Mouse (Mus musculus) liver, adult 10 weeks (tissue): ENCODE measurements around the gene Ovol1. TPM values are rescaled to one million over a fixed set of nuclear protein-coding genes. Genes with fewer than 3 reads are reported as not detected.

Experiments used
- polyA plus RNA-seq: library from polyadenylated mRNA; stranded (reverse); fragments of 350-450 nt; fragmentation: Illumina TruSeq; extraction: RNeasy Lipid Tissue Mini Kit (QIAGEN cat#74804); gene quantifications from one replicate; pipeline ENCODE4 v1.2.3, GENCODE M21; 2014; ENCODE audit warnings: low read depth, low replicate concordance

The Ovol1 gene
- not detected for polyA plus RNA-seq

DNA sequence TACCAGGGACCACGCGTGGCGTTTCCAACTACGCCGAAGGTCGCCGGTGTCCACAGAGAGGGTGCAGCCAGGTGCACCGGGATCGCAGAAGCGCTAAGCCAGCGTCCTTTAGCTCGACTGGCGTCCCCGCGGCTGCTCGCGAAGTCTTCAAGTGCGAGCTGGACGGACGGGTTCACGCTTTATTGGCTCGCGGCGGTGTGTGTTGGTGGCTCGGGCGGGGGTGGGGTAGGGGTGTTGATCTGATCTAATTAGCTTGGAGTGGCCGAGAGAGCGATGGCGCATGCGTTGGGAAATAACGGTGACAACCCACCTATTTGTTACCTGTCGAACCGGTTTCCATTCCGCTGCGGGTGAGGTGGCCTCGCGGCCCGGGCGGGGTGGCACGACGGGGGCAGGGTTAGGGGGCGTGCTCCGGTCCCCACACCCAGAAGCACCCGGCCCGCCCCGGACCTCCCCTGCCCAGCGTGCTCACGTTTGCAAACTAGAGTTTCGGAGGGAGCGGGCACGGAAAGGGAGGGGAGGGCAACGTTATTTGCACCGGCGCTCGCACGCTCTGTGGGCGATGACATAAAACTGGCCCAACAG, at the start of gene Ovol1:
Gene Ovol1, minus strand, starts transcription at position 190 of the 585 bp plus-strand sequence.

DNA sequence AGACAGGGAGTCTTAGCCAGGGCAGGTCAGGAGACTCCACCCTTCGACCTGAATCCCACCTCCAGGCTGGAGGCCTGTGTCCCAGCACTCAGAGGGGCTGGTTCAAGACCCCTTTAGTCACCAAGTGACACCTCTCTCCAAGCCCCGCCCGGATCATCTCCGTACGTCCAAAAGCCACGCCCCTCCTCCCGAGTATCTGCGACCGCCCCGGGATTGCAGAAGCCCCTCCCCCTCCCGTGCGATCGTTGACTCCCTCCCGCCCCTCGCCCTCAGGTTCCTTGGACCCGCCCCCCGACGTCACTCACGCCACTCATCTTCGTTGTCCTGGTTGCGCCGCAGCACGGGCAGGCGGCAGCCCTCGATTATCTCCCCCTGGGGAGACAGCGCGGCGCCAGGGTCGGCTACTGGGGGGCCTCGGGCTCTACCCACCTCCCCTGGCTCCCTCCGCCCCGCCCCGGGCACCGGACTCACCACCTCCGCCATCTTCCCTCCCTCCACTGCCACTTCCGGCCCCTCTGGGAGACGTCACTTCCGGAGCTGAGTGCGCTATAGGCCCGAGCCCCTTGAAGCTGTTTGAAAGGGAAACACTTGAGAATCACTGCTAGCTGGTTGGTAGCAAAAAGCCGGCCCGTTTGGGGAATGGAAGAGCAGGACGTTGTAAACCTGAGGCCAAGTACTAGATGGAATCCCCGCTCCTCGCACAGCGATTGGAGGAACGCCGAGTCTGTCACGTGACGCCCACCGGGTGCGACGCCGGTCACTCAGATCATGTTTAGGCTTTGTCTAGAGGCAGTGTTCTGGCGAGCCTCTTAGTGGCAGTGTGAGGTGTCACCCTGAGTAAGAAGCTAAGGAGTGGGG, 49.3 kb upstream of the Ovol1 start, which contains the start of gene Kat5:
Gene Kat5, minus strand, starts transcription at position 691 of the 858 bp plus-strand sequence.

DNA sequence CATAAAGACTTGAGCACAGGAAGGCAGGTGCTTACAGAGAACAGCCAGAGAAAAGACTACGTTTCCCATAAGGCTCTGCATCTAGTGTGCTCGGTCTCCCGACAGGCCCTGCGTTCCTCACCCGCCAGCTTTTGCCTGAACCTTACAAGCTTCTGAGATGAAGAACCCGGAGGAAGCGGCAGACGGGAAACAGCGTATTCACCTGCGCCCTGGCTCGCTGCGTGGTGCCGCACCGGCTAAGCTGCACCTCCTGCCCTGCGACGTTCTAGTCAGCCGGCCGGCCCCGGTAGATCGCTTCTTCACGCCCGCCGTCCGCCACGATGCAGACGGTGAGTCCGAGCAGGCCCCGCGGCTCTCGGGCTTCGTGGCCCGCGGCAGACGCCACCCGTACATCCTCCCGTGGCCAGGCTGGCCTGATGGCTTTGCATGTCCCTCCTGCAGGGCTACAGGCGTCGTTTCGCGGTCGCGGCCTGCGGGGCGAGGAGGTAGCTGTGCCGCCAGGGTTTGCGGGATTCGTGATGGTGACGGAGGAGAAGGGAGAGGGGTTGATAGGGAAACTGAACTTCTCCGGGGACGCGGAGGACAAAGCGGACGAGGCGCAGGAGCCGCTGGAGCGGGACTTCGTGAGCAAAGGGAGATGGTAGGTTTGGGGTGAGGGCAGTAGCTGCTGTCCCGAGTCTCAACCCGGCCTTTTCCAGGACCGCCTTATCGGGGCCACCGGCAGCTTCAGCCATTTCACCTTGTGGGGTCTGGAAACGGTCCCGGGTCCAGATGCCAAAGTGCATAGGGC, 41.5 kb upstream of the Ovol1 start, which contains the start of gene Rnaseh2c:
Gene Rnaseh2c, plus strand, starts transcription at position 122 of the 790 bp plus-strand sequence.

DNA sequence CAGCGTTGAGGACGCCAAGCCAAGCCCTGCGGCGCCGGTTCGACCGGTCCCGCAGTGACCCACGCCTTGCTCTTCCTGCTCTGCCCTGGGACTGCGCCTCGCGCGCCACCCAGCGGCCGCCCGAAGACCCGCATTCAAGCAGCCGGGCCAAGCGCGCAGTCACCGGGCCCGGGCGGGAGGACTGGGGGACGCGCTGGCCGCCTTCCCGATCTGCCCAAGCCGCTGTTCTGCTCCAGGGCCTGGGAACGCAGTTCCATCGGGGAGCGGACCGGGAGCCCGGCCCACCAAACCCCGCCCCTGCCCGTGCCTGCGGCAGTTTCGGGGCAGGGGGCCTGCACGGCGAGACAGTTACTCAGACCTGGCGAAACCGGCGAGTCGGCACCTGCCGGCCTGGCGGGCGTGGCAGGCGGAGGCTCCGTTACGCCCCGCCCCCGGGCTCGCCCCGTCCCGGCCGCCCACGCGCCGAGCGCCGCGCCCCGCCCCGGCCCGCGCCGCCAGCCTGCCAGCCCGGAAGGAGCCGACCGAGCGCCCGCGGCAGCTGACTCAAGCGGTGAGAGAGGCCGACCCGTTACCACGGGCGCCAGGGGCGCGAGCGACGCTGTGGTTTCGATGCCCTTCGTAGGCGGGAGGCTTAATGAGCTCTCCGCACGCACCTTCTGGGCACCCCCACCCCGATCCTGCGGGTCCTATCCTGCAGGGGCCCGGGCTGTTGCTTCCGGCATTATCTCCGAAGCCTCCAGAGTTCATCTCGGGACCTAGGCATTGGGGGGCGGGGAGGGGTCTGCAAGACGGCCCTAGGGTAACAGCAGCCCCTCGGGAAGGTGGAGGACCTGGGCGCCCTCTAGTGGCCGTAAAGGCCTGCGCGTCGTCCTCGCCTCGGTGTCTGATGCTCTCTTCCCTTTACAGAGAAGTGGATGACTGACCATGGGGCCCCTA, 7.4 kb upstream of the Ovol1 start, which contains the start of gene Ap5b1:
Gene Ap5b1, plus strand, starts transcription at position 492 of the 936 bp plus-strand sequence.

DNA sequence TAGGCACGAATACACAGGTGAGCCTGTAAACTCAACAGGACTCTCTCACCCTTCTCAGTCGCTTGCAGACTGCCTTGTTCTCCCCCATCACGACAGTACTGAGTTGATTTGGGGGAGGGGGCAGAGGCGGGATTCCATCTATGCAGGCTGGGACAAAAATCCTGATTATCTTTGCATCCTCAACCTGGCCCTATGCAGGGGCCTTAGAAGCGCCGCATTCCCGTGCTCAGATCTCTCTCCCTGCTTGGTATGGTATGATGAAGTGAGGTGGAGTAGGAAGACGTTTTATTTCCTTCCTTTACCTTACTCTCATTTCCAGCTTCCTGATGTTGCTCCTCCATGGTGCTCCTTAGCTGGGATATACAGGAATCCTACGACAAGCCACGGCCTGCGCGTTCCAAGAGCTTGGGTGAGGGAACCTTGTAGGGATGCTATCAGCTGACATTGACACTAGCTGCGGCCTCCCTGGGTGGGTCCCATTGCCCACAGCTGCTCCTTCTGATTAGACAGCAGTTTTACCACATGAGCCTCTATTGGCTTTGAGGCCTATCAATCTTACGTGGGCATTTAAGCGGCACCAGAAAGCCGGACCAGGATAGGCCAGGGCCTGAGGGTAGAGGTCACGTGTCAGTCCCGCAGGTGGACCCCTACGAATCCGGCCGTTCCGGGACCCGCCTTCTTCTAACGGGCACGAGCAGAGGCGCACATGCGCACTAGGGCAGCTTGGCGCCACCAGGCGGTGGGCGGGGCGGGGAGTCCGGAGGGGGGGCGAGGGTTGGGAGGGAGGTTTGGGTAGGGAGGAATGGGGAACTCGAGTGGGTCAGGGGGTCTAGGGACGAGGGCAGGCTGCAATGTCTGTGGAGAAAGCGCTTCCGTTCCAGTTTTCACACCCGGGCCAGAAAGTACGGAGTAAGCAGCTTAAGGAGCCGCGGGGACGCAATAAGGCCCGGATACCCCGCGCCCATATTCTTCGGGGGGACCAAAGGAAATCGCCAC, 50.1 kb downstream of the Ovol1 start, which contains the start of gene Snx32:
Gene Snx32, minus strand, starts transcription at position 508 of the 996 bp plus-strand sequence.

DNA sequence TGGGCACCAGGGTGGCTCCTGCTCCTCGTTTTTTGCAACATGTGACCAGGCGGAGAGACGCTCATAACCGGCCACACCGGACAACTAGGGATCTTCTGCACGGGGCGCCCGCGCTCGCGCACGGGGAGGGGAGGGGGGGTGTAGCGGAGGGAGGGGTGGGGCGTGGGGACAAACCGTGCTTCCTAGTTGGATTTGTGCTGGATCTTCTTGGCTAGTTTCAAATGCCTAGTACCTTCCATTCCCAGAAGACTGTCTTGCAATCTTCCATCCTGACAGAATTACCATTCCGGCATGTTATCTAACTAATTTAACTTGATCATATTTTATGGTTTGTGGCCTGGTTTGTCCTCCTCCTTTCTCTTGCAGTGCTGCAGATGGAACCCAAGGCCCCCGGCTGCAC, 56.8 kb downstream of the Ovol1 start, which contains the start of gene 1700020D05Rik:
Gene 1700020D05Rik, minus strand, starts transcription at position 101 of the 400 bp plus-strand sequence.

Other genes with a start within 250 kb of the Ovol1 start
- not detected for gene Catsper1, start 224.9 kb downstream of the Ovol1 start, polyA plus RNA-seq
- not detected for gene Cst6, start 211.1 kb downstream of the Ovol1 start, polyA plus RNA-seq
- gene Eif1ad, start 193.9 kb downstream of the Ovol1 start, polyA plus RNA-seq, result 7.1 TPM
- 7.5 TPM for gene Banf1, start 193.5 kb downstream of the Ovol1 start, polyA plus RNA-seq
- 4.6 TPM for gene Sart1, start 171.9 kb downstream of the Ovol1 start, polyA plus RNA-seq
- not detected for gene Tsga10ip, start 158.1 kb downstream of the Ovol1 start, polyA plus RNA-seq
- gene Drap1, start 135.7 kb downstream of the Ovol1 start, polyA plus RNA-seq, result 7.4 TPM
- gene AI837181, start 135.5 kb downstream of the Ovol1 start, polyA plus RNA-seq, result 0.58 TPM
- not detected for gene Fosl1, start 113.1 kb downstream of the Ovol1 start, polyA plus RNA-seq
- gene Ccdc85b, start 102.8 kb downstream of the Ovol1 start, polyA plus RNA-seq, result 0.11 TPM
- gene Fibp, start 100.0 kb downstream of the Ovol1 start, polyA plus RNA-seq, result 5.5 TPM
- gene Ctsw, start 92.1 kb downstream of the Ovol1 start, polyA plus RNA-seq, result not detected
- gene Efemp2, start 86.7 kb downstream of the Ovol1 start, polyA plus RNA-seq, result not detected
- gene Mus81, start 72.2 kb downstream of the Ovol1 start, polyA plus RNA-seq, result 0.74 TPM
- gene Cfl1, start 70.2 kb downstream of the Ovol1 start, polyA plus RNA-seq, result 109 TPM
- gene 1700020D05Rik, start 56.9 kb downstream of the Ovol1 start, polyA plus RNA-seq, result not detected
- 0.64 TPM for gene Snx32, start 50.1 kb downstream of the Ovol1 start, polyA plus RNA-seq
- not detected for gene Ap5b1, start 7.4 kb upstream of the Ovol1 start, polyA plus RNA-seq
- gene Rnaseh2c, start 41.2 kb upstream of the Ovol1 start, polyA plus RNA-seq, result 3.4 TPM
- 7.2 TPM for gene Kat5, start 49.6 kb upstream of the Ovol1 start, polyA plus RNA-seq
- 2.4 TPM for gene Rela, start 76.8 kb upstream of the Ovol1 start, polyA plus RNA-seq
- gene Sipa1, start 103.1 kb upstream of the Ovol1 start, polyA plus RNA-seq, result 0.16 TPM
- 0.16 TPM for gene Map3k11, start 128.1 kb upstream of the Ovol1 start, polyA plus RNA-seq
- gene Pcnx3, start 128.3 kb upstream of the Ovol1 start, polyA plus RNA-seq, result 0.37 TPM
- gene Kcnk7, start 143.7 kb upstream of the Ovol1 start, polyA plus RNA-seq, result not detected
- 0.69 TPM for gene Ehbp1l1, start 165.7 kb upstream of the Ovol1 start, polyA plus RNA-seq
- 0.45 TPM for gene Fam89b, start 169.0 kb upstream of the Ovol1 start, polyA plus RNA-seq
- gene Ltbp3, start 180.3 kb upstream of the Ovol1 start, polyA plus RNA-seq, result 0.32 TPM
- 1.4 TPM for gene Scyl1, start 210.8 kb upstream of the Ovol1 start, polyA plus RNA-seq